Mouse (Mus musculus): ENCODE measurements around the gene Nfatc2.

Gene Nfatc2

DNA sequence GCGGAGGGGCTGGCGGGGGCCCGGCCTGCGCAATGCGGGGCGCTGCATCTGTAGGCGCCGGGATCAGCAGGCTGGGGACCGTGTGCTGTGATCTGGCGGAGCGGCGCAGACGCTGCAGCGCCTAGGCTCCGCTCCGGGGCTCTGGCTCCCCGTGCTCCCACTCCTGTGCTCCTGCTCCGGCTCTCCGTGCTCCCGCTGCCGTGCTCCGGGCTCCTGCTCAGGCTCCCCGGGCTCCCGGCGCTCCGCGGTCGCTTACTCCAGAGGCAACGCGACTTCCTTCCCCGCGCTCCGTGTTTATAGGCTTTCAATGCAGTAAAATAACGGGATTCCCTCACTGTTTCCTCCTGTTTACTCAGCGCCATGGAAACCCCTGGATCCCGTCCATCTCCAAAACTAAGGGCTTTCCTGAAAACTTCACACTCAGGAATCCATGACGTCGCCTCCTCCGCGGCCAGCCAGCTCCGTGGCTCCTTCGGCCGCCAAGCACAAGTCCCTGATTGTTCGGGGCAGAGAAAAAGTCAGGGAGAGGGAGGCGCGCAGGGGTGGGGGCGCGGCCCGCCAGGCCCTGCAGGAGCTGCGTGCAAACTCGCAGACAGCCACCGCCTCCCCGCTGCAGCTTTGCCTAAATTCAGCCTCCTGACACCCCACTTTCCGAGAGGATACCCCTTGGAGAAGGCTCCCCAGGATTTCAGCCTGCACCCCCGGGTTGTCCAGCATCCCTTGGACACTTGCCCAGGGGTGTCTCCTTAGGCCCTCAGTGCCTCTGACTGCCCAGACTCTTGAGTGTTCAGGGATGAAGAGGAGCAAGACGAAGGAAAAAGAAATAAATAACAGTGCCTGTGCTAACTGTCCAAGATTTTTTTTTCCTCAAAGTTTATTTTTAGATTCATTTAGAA, at the start of gene Nfatc2:
Gene Nfatc2, minus strand, starts transcription at position 167 of the 896 bp plus-strand sequence.
- DNase-seq (ENCODE audit: low spot score in 2 of 2), result no peak

DNA sequence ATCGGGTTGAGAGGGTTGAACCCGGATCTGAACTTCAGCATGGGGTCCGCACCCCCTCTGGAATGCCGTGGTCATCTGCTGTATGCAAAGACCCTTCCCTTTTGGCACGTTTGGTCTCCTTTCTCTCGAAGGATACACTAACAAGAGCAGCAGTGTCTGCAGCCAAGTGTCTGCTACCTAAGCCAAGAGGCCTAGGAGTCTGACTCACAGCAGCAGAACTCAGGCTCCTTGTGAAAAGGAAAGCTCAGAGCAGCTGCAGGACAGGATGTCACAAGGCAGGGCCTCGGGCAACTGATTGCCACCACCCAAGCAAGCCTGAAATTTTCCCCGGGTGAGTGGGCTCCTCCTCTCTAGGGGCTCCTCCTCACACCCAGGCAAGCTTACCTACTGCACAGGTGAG, 46.7 kb upstream of the Nfatc2 start:
- no peak for DNase-seq (ENCODE audit: low spot score in 2 of 2)

DNA sequence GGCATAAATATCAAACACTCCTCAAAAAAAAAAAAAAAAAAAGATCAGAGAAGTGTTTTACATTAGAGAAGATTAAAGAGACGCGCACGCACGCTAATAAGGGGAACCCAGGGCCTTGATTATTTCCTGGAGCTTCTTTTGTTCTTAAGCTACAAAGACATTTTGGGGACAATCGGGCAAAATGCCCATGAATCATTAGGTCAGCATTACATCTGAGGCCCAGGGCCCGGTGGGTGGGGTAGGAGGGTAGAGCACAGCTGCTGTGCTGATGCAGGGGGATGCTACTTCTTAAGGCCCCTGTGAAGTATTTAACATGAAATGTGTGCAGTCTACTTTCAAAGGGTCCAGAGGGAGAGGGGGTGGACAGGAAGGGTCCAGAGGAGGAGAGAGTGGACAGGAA, 43.4 kb upstream of the Nfatc2 start:
- no peak for DNase-seq (ENCODE audit: low spot score in 2 of 2)

DNA sequence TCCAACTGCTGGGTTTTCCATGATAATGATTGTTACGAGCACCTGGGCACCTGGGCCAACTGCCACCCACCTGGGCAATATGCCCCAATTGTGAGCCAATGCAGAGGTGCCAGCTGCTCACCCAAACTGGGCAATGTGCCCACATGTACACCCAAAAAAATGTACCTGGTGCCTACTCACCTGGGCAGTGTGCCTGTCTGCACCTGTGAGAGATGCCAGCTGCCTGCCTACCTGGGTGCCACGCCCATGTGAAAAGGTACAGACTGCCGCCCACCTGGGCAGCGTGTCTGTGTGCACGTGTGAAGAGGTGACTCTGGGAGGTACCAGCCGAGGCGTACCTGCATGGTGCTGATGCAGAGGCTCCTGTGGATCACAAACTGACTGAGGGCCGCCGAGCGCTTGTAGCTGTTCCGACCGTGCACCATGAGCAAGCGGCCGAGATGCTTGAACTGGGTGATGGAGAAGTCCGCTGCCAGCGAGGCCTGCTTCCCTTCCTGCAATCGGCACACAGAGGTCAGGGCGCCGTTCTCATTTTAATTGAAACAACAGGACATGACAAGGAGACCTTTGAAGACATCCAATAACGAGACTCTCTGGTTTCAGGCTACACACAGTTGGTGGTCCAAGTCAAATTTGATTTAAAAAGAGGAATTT, 42.2 kb upstream of the Nfatc2 start:
- DNase-seq (ENCODE audit: low spot score in 2 of 2), result no peak

DNA sequence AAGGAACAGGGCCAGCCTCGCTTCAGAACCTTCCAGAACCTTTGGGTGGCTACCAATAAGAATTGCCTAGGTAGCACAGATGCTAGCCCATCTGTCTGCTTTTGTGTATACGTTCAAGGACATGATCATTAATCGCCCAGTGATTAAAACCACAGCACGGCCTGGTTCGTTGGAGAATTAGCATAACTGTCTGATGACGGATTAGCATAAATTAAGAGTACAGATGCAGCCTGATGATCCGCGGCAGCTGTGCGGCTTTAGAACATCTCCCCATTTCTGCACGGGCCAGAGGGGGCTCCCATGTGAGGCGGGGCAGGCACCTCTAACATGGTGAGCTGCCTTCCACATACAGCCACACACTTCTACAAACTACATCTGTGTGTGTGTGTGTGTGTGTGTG, 40.7 kb upstream of the Nfatc2 start:
- no peak for DNase-seq (ENCODE audit: low spot score in 2 of 2)

DNA sequence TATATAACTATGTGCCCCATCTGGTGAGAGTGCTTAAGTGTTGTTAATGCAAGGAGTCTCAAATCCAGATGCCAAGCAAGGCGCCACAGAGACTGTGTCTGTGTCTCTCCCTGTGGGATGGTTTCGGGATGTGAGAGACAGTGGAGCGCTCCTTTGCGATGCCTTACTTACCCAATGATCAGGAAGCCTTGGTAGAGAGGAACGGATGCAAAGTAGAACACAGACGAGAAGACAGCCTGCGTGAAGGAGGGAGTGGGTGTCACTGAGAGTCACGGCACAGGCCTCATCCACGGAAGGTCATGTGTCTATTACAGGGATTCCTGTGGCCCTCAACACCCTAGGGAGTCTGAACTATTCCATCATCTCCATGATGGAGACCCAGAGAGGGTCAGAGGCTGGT, 39.0 kb upstream of the Nfatc2 start:
- no peak for DNase-seq (ENCODE audit: low spot score in 2 of 2)

DNA sequence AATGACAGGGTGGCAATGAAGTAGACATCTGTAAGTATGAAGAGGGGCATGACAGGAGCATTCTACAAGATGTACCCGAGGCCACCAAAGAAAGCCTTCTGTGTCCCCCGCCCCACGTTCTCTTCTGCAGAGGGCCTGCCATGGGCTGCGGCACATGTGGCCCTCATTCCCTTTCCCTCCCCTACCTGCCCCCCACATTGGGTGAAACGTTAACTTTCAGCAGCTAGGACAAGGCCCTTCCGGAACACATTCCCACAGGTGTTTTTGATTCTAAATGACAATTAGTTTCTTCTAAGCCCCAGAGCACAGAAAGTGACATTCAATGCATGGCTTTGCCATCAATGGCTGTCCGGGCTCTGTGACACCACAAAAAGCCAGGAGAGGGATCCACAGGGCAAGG, 33.4 kb upstream of the Nfatc2 start:
- DNase-seq (ENCODE audit: low spot score in 2 of 2), result no peak

DNA sequence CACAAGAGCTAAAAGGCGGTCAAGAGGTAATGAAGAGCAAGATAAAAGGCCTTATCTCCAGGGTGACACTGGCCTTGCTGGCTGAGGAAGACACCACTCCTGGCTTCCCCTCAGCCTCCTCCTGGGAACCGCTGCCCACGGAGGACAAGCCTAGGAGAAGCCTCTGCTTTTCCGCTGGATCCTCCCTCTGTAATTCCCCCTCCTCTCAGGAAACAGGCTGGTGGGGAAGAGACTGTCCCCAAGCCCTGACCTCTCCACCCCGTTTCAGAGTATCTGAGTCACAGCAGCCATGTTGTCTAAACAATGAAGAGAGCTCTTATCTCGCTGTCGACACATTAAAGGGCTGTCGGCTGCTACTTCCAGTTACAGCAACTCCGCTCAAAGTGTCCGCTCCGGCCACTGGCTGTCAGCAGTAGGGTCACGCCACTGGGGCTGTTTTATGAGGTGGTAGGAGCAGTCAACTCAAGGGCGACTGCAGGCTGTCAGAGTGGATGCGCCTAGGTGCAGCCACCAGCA, 31.9 kb upstream of the Nfatc2 start:
- no peak for DNase-seq (ENCODE audit: low spot score in 2 of 2)

DNA sequence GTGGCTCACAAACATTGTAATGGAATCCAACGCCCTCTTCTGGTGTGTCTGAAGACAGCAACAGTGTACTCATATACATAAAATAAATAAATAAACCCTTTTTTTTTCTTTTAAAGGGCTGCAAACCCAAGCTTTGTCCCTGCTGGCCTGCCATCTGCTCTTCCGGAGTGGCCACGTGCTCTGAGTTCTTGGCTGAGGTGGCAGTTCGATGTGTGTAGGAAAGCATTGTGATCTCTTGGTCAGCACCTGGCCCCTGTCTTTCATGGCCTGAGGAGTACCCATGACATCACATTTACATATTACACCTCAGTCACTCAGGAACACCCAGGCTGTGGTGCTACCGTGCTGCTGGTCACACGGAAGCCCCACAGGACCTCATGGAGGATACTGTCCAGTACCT, 31.1 kb upstream of the Nfatc2 start:
- DNase-seq (ENCODE audit: low spot score in 2 of 2), result no peak

DNA sequence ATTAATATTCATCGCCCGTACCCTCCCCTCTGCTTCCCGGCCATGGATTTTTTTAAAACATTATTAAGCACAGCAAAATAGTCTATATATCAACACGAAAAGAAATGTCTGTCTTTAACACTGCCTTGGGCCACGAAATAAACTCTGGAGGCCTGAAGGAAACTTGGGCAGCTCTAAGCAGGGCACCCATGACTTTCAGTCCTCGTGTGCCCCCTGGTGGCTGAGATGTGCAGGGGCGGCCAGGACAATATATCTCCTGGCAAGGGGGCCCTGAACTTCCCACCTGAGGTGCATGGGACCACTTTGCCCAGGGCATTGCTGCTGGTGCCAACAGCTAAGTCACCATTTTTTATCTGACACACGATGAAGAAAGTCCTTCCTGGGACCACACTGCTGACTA, 27.3 kb upstream of the Nfatc2 start:
- peak; percentile 69 to 89 for DNase-seq (ENCODE audit: low spot score in 2 of 2)

DNA sequence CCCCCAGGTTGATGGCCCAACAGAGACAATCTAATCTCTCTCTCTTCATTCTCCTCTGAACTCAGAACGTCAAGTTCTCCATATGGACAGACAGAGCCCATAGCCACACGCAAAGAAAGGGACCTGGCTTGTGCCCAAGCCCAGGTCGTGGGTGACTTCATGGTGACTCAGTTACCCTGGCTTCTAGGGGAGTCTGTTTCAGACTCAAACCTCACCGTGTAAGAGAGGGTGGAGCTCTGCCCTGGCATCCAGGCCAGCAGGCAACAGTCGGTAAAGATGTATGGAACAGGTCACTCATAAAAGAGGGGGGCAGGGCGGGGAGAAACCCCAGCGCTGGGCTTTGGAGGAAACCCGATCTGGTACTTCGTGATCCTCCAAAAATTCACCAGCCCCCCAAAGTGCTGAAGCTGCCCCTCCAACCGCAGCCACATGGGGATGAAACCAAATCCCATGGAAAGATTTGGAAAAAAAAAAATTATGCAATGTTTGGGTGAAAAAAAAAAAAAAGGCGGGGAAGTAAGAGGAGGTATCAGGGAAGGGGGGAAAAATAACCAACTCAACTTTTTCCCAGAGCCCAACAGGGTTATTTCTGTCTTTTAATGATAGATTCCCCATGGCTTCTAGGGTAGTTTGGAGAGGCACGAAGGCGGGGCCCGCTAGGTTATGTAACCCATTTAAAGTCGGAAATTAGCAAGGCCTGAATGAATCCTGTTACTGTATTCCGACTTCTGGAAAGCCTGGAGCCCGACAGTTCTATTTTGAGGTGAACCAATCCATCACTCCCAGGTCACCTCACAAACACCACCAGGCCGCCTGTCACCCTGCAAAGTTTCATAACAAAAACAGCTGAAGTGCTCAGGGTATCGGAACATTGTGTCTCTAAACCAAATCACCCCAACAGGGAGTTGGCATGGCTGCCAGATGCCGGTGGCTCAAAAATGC, 26.6 kb upstream of the Nfatc2 start:
- DNase-seq (ENCODE audit: low spot score in 2 of 2), result no peak

DNA sequence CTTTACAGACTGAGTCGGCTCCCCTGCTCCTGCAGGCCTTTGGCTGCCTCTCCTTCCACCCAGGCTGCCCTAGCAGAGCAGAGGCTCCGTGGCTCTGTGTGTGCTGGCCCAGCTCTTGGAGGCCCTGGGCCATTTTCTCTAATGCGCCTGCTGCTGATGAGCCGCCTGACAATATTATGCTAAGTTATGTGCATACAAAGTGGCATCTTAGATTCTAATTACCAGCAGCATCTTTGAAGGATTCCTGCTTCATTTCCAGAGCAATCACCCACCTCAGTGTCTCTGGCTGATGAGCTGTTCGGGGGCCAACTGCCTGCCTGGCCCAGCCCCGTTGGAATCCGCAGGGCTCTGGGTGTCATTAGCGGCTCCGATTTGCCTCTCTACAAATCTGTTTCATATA, 24.9 kb upstream of the Nfatc2 start:
- no peak for DNase-seq (ENCODE audit: low spot score in 2 of 2)

DNA sequence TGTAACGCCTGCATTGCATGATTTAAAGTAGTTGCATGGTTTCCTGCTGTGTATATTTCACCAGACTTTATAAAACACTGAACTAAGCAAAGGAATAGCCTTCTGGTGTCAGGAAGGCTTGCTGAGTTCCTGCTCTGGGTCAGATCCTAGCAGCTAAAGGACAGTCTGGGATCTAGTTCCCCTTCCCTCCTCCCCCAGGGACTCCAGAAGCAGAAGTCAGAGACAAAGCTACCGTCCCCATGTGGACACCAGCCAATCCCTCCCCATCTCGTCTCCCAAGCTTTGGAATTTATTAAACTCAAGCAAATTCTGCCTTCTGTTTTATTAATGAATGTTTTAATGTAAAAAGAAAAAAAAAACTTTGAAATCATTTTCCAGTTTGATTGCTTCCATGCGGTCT, 23.6 kb upstream of the Nfatc2 start:
- DNase-seq (ENCODE audit: low spot score in 2 of 2), result no peak

DNA sequence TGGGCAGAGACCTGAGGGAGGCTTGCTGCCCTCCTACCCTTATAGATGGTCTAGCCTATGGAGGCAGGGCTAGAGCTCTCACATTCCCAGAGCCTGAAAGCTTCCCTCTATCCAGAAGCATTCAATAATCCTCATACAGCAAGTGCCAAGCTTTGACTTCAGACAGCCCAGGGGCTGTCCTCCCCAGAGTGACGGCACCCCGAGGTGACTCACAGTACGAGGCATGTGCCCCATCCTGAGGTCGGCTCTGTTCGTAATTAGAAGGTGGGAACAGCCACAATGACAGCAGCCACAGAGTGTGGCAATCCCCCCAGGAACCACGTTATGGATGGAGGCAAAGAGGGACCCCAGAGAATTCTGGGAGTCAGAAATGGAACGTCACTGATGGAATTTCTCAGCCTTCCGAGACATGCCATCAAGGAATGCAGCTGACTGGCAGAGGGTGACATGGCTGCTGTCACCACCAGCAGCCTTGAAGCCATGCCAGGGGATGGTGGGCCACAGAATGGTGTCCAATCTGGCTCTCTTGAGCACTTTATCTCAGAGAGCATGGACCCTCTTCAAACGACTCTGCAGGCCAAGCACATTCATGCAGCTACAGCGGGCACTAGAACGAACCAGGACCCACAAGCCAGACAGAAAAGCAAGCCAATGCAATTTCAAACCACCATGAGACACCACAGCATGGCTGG, 19.8 kb upstream of the Nfatc2 start:
- no peak for DNase-seq (ENCODE audit: low spot score in 2 of 2)

DNA sequence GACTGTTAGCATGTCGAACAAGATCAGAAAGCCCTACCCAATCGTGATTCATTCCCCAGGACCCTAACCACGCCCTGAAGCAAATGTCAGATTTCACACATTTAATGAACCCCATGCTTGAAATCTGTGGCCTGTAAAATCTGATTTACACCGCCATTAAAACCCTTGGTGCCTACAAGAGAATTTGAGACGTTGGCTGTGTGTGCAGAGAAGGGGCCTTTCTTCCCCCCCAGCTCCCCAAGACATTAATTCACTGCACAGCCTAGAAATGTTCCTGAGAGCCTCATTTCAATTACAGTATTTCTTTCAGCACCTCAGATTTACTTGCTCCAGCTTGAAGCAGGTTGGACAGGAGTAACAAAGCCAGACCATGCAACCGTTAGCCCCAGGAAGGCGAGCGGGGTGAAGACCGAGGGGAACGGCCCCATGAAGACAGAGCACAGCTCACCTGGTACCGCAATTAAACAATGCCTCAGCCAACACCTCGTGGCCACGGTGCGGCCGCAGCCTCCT, 16.8 kb upstream of the Nfatc2 start:
- DNase-seq (ENCODE audit: low spot score in 2 of 2), result no peak

DNA sequence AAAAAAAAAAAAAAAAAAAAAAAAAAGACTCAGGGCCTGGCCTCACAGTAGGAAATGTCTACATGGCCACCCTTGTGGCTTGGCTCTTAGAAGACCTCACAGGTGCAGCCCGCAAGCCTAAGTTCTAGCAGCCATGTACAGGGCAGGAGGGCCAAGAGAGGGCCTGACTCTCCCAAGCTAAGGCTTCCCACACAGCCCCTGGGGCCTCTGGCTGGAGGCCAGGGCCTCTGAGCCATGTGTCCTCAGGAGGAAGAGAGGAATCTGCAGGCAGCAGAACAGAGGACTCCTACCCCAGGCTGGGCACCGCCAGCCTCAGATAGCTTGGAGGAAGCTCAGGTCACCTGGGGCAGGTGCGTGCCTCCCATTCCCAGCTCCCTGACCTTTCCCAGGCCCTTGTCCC, 13.7 kb upstream of the Nfatc2 start:
- no peak for DNase-seq (ENCODE audit: low spot score in 2 of 2)

DNA sequence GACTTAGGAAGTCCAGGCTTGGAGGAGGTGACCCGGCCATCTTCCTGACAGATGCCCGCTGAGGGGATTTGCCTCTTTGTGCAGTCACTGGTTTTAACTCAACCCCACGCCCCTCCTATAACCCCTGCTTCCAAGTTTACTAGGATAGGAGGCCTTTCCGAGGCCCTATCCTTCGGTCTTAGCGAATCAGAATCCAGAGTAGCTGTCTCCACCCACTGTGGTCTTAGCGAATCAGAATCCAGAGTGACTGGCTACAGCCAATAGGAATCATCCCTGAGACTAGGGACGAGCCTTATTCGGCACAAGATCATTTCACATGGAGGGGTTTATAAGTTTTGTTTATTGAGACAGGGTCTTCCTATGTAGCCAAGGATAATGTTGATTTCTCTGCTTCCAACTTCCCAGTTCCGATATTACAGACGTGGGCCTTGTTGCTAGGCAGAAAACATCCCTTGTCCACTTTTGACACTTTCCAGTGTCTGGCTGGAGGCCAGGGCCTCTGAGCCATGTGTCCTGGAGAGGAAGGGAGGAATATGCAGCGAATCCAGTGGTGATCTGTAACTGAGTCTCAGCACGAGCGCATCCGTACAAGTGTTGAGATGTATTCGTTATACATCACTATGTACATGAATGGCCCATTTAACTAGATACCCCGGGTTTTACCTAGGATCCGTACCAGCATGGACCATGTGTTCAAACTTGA, 12.9 kb upstream of the Nfatc2 start:
- DNase-seq (ENCODE audit: low spot score in 2 of 2), result no peak

DNA sequence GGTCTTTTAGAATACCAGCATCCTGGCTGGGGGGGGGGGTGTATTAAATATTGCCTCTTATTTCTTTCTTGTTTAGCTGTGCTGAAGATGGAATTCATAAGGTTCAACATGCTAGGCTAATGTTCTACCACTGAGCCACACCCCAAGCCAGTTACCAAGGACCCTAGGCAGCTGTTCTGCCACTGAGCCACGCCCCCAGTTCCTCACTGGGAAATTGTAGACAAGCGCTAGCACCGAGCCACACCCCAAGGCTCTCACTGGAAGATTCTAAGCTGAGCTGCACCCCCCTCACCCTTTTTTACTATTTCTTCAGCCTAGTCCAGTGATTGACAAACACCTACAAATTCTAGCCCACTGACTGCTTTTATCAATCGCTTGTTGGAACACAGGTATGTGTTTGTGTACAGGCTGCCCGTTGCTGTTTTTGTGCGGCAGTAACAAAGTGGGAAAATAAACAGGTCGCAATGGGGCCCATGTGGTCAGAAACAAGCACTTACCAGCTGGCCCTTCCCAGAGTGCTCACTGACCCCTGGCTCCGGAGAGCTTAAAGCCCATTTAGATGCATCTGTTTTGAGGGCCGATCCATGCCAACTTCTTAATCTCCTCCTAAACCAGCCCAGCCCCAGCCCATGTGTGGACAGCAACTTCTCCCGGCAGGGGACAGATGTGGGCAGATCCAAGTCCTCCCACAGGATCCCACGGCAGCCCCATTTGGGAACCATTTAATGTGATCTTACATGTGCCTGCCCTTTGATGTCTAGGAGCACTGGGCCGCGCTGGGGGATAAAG, 11.8 kb upstream of the Nfatc2 start:
- no peak for DNase-seq (ENCODE audit: low spot score in 2 of 2)

DNA sequence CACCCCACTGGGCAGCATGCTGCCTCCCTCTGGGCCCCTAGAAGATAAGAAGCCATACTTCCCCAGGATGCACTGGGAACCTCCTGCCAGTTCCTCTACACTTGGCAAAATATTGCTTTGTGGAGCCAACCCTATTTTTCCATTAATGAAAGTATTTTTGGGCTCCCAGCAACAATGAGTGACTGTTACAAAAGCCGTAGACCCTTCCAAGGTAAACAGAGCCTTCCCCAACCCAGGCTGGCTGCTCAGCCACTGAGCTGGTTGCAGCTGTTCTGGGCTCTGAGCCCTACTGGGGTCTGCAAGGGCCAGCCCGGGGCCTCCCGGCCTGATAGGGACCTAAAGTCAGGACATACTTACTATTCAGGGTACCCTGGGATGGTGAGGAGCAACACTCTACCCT, 9.5 kb upstream of the Nfatc2 start:
- DNase-seq (ENCODE audit: low spot score in 2 of 2), result no peak

Data from spleen, postnatal 4 days (tissue).